Mouse (Mus musculus) layer of hippocampus, postnatal 25 days (tissue): ENCODE measurements at regions not wholly inside any gene's neighbourhood (a gene's known extent, or its start where the extent isn't known, plus 50 kb on each side); places are given as distances from the start of the nearest gene placed in this dataset.

Experiments
- DNase-seq, 2 experiments: peaks; one replicate each; pipeline ENCODE4 v3.0.0; 2022; ENCODE audit warnings: mixed read lengths in 2 of 2, low spot score in 1 of 2; ENCODE audit errors: extremely low spot score in 1 of 2

GRCm38 (mm10) chr17:40455920-40456319, 63.9 kb upstream of the Esp8 start:
- DNase-seq = no peak

DNA sequence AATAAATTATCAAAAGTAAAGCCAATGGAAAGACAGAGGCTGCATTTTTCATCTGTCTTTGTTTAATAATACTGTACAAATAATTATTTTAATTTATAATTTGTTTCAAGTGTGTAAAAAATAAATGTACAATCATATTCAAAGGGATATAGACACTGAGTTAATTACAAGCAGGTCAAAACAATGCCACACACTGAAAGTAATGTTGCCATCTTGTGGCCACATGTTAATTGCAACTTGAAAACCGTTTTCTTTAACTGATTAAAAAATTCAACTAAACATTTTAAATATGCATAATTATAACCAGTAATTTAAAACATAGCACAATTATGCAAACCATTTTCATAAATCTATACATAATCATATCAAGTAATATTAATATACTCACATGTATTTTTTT, 89.4 kb upstream of the Esp8 start:
- peak in 1 of 2 experiments; percentile 3 for DNase-seq

GRCm38 (mm10) chr17:40418651-40419050, 99.6 kb upstream of the Crisp1 start:
- no peak for DNase-seq

DNA sequence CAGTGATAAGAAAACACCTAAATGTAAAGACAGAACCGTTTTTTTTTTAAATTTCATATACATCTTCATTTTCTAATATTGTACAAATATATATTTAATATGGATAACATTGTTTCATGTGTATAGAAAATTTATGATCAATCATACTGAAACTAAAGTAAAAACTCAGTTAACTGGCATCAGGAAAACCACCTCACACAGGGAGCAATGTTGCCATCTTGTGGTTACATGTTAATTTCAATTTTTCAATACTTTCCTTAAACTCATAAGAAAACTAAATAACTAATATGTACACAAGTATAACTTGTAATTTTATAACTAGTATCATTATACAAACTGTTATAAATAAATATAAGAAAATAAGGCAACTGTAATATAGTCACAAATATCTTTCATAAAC, 65.6 kb upstream of the Crisp1 start:
- DNase-seq = no peak

GRCm38 (mm10) chr17:40372747-40373146, 53.7 kb upstream of the Crisp1 start:
- no peak for DNase-seq
